Mouse (Mus musculus) liver, embryonic 11.5 days (tissue): Measurements from ENCODE around the gene Ddit4. TPM values are rescaled to one million over a fixed set of nuclear protein-coding genes. Genes with fewer than 3 reads are reported as not detected.

Source experiments
- ATAC-seq: fragments of 200-750 bp; cut with Nextera tagmentation; replicated peaks from 2 replicates; pipeline ENCODE4 v1.8.0; 2017; ENCODE audit warnings: moderate number of reproducible peaks, mild to moderate bottlenecking, moderate TSS enrichment, moderate library complexity; ENCODE audit not compliant: low FRiP score
- DNase-seq: peaks from one replicate; pipeline ENCODE4 v3.0.0-alpha.2; 2017; ENCODE audit warnings: low spot score
- H3K27ac ChIP-seq: fragments of 300-500 bp; sonication (generic); 2 replicates; pipeline ENCODE4 v1.5.1; 2014; ENCODE audit warnings: mild to moderate bottlenecking, low read depth, low read length, control low read depth
- H3K27me3 ChIP-seq: fragments of 300-500 bp; sonication (generic); replicated peaks from 2 replicates; pipeline ENCODE4 v1.6.1; 2014; ENCODE audit warnings: low read length, mixed read lengths; ENCODE audit not compliant: control insufficient read depth, insufficient read depth
- H3K36me3 ChIP-seq: fragments of 300-500 bp; sonication (generic); 2 replicates; pipeline ENCODE4 v1.6.1; 2014; ENCODE audit warnings: mild to moderate bottlenecking, low read length, moderate library complexity, mixed read lengths; ENCODE audit not compliant: control insufficient read depth, insufficient read depth
- H3K4me1 ChIP-seq: fragments of 300-500 bp; sonication (generic); replicated peaks from 2 replicates; pipeline ENCODE4 v1.6.1; 2014; ENCODE audit warnings: low read length, mixed read lengths; ENCODE audit not compliant: control insufficient read depth, insufficient read depth
- H3K4me2 ChIP-seq: fragments of 300-500 bp; sonication (generic); 2 replicates; pipeline ENCODE4 v1.6.1; 2014; ENCODE audit warnings: mild to moderate bottlenecking, control low read depth, moderate library complexity
- H3K4me3 ChIP-seq: fragments of 300-500 bp; sonication (generic); 2 replicates; pipeline ENCODE4 v1.5.1; 2014; ENCODE audit warnings: low read depth, low read length, control low read depth
- H3K9ac ChIP-seq: fragments of 300-500 bp; sonication (generic); 2 replicates; pipeline ENCODE4 v1.6.1; 2014; ENCODE audit warnings: low read depth, low read length, control low read depth
- H3K9me3 ChIP-seq: fragments of 300-500 bp; sonication (generic); 2 replicates; pipeline ENCODE4 v1.6.1; 2016; ENCODE audit warnings: low read length, inconsistent platforms, mixed read lengths; ENCODE audit not compliant: control insufficient read depth
- whole genome bisulfite sequencing: fragments of 180-500 bp; shearing (Covaris S2); extraction: QIAGEN DNeasy Blood & Tissue Kit; methylation state at CpG from one replicate; pipeline ENCODE4 v1.1.7; 2014; 5-methylcytosine and 5-hydroxymethylcytosine counted together
- polyA plus RNA-seq: library from polyadenylated mRNA; unstranded; fragments of >200 nt; fragmentation: Nextera tagmentation; extraction: Ambion mirVana; gene quantifications from 2 replicates; pipeline ENCODE4 v1.2.1, GENCODE M21; 2014

Ddit4 gene
- polyA plus RNA-seq, 1 experiment from 2014 or later = 4.3 TPM

GRCm38 (mm10) chr10:59949783-59950605 lies 1.6 kb downstream of the Ddit4 start:
- no peak overlapping the region for H3K27ac ChIP-seq
- H3K4me2 ChIP-seq = peak overlapping the region; percentile 97
- ATAC-seq (no peak), DNase-seq (no peak)
- peaks cover 22% of the 10 kb centered on the region for H3K4me1 ChIP-seq
- H3K9ac ChIP-seq = peak overlapping the region; percentile 91
- H3K4me3 ChIP-seq = peak overlapping the region; percentile 81
- WGBS = 50% methylated on average over 15 of the region's 15 CpGs
- H3K27me3 ChIP-seq = 0 out of 2 replicates have a peak, but pooled peaks cover 5% of the 10 kb centered on the region
- peaks cover 3% of the 10 kb centered on the region; the same call in 1 of the 2 replicates for H3K36me3 ChIP-seq
- H3K9me3 ChIP-seq = no peaks in the 10 kb centered on the region

- Histone ChIP-seq H3K27ac (no peak overlapping the region), H3K9ac (no peak overlapping the region), H3K36me3 (peaks cover 3% of the 10 kb centered on the region; the same call in 1 of the 2 replicates), H3K4me3 (0 out of 2 replicates have a peak overlapping the region, but pooled peaks have one; percentile 81), H3K4me1 (peaks cover 22% of the 10 kb centered on the region), H3K27me3 (0 out of 2 replicates have a peak, but pooled peaks cover 5% of the 10 kb centered on the region), H3K9me3 (no peaks in the 10 kb centered on the region), H3K4me2 (peak overlapping the region; percentile 1; the same call in 1 of the 2 replicates)
- 83% methylated on average over 1 of the region's 1 CpGs for WGBS
- DNase-seq (no peak), ATAC-seq (no peak)
Observed at GRCm38 (mm10) chr10:59949255-59949648, 2.4 kb downstream of the Ddit4 start.

- 49% methylated on average over 6 of the region's 6 CpGs for WGBS
- peaks cover 7% of the 10 kb centered on the region; the same call in 1 of the 2 replicates for H3K27me3 ChIP-seq
- peaks cover 22% of the 10 kb centered on the region for H3K4me1 ChIP-seq
- H3K27ac ChIP-seq = no peak overlapping the region
- DNase-seq (no peak), ATAC-seq (no peak)
- H3K36me3 ChIP-seq = peaks cover 3% of the 10 kb centered on the region; the same call in 1 of the 2 replicates
- H3K4me3 ChIP-seq = no peak overlapping the region
- no peaks in the 10 kb centered on the region for H3K9me3 ChIP-seq
- H3K9ac ChIP-seq = no peak overlapping the region
- peak overlapping the region; percentile 1; the same call in 1 of the 2 replicates for H3K4me2 ChIP-seq
Observed at GRCm38 (mm10) chr10:59948363-59949254, 3.0 kb downstream of the Ddit4 start.

GRCm38 (mm10) chr10:59947296-59948073 lies 4.1 kb downstream of the Ddit4 start:
- 62% methylated on average over 7 of the region's 7 CpGs for WGBS
- Histone ChIP-seq H3K9me3 (no peaks in the 10 kb centered on the region), H3K36me3 (peaks cover 3% of the 10 kb centered on the region; the same call in 1 of the 2 replicates), H3K4me2 (no peak overlapping the region), H3K4me3 (no peak overlapping the region), H3K27me3 (peaks cover 10% of the 10 kb centered on the region), H3K4me1 (peaks cover 27% of the 10 kb centered on the region), H3K9ac (no peak overlapping the region), H3K27ac (no peak overlapping the region)
- no peak for DNase-seq
- ATAC-seq = no peak

- DNase-seq (no peak), ATAC-seq (no peak)
- peaks cover 3% of the 10 kb centered on the region; the same call in 1 of the 2 replicates for H3K36me3 ChIP-seq
- no peaks in the 10 kb centered on the region for H3K9me3 ChIP-seq
- H3K4me2 ChIP-seq = no peak overlapping the region
- peaks cover 16% of the 10 kb centered on the region for H3K27me3 ChIP-seq
- WGBS = 74% methylated on average over 5 of the region's 5 CpGs
- no peak overlapping the region for H3K27ac ChIP-seq
- H3K9ac ChIP-seq = no peak overlapping the region
- H3K4me1 ChIP-seq = peaks cover 26% of the 10 kb centered on the region
- H3K4me3 ChIP-seq = no peak overlapping the region
Observed at GRCm38 (mm10) chr10:59946362-59946761, 5.3 kb downstream of the Ddit4 start.

GRCm38 (mm10) chr10:59945416-59945815 lies 6.2 kb downstream of the Ddit4 start:
- DNase-seq (no peak), ATAC-seq (no peak)
- no peak overlapping the region for H3K4me3 ChIP-seq
- peaks cover 3% of the 10 kb centered on the region; the same call in 1 of the 2 replicates for H3K36me3 ChIP-seq
- H3K27ac ChIP-seq = no peak overlapping the region
- WGBS = 90% methylated on average over 3 of the region's 3 CpGs
- peaks cover 12% of the 10 kb centered on the region for H3K27me3 ChIP-seq
- H3K4me2 ChIP-seq = no peak overlapping the region
- H3K4me1 ChIP-seq = peaks cover 18% of the 10 kb centered on the region
- no peak overlapping the region for H3K9ac ChIP-seq
- H3K9me3 ChIP-seq = no peaks in the 10 kb centered on the region

- Histone ChIP-seq H3K27me3 (peaks cover 11% of the 10 kb centered on the region), H3K36me3 (no peaks in the 10 kb centered on the region), H3K9ac (no peak overlapping the region; the same call in 1 of the 2 replicates), H3K9me3 (no peaks in the 10 kb centered on the region), H3K4me3 (no peak overlapping the region), H3K27ac (no peak overlapping the region), H3K4me1 (peaks cover 7% of the 10 kb centered on the region), H3K4me2 (peak overlapping the region; percentile 39)
- no peak for DNase-seq
- WGBS = 55% methylated on average over 13 of the region's 13 CpGs
- peak; percentile 8; the same call in 1 of the 2 replicates for ATAC-seq
Observed at GRCm38 (mm10) chr10:59943421-59943989, 8.1 kb downstream of the Ddit4 start.
